Mouse (Mus musculus) CH12.LX (cell line): ENCODE measurements at regions not wholly inside any gene's neighbourhood (a gene's known extent, or its start where the extent isn't known, plus 50 kb on each side); places are given as distances from the start of the nearest gene placed in this dataset.

Experiments used
- DNase-seq: peaks from one replicate; pipeline ENCODE4 v3.0.0-alpha.2; 2013; ENCODE audit errors: extremely low read depth
- H3K27ac ChIP-seq: 2 replicates; pipeline ENCODE4 v1.5.1; 2012; ENCODE audit warnings: low read depth, mild to moderate bottlenecking, control low read depth, moderate library complexity; ENCODE audit not compliant: insufficient read depth
- H3K27me3 ChIP-seq: replicated peaks from 2 replicates; pipeline ENCODE3; 2012; ENCODE audit warnings: inconsistent platforms
- H3K36me3 ChIP-seq, 2 experiments: replicated peaks in 1 of 2; 2 replicates each; pipeline versions ENCODE3 to v1.6.1; 2012; ENCODE audit warnings: inconsistent platforms in 1 of 2, low read length in 1 of 2, mild to moderate bottlenecking in 1 of 2, mixed read lengths in 1 of 2, moderate library complexity in 1 of 2; ENCODE audit not compliant: control insufficient read depth in 1 of 2, insufficient read depth in 1 of 2
- H3K4me1 ChIP-seq, 2 experiments: 2 replicates each; pipeline ENCODE4 v1.6.1; 2012; ENCODE audit warnings: inconsistent platforms in 1 of 2, moderate library complexity in 1 of 2; ENCODE audit not compliant: insufficient read depth in 2 of 2, control insufficient read depth in 1 of 2
- H3K4me2 ChIP-seq: 2 replicates; pipeline ENCODE4 v1.6.1; 2012; ENCODE audit warnings: low read depth, mild to moderate bottlenecking, control low read depth; ENCODE audit not compliant: poor library complexity, insufficient read depth, severe bottlenecking
- H3K4me3 ChIP-seq, 3 experiments: fragments of 150-350 bp in 1 of 3; sonication (generic) in 1 of 3; replicated peaks in 1 of 3; 2 replicates each; pipeline versions ENCODE3 to v1.5.1; 2011 to 2012; ENCODE audit warnings: low read depth in 2 of 3, low read length in 2 of 3, mild to moderate bottlenecking in 2 of 3, moderate library complexity in 2 of 3, control low read depth in 1 of 3, improper control_type of control experiment in 1 of 3, inconsistent platforms in 1 of 3, mixed read lengths in 1 of 3; ENCODE audit not compliant: poor library complexity in 1 of 3
- H3K79me2 ChIP-seq: replicated peaks from 2 replicates; pipeline ENCODE4 v1.6.1; 2012; ENCODE audit warnings: mild to moderate bottlenecking, moderate library complexity; ENCODE audit not compliant: control insufficient read depth, poor library complexity, insufficient read depth, severe bottlenecking; ENCODE audit errors: extremely low read depth
- H3K9ac ChIP-seq: 2 replicates; pipeline ENCODE4 v1.6.1; 2012; ENCODE audit warnings: low read depth, mild to moderate bottlenecking, control low read depth, moderate library complexity; ENCODE audit not compliant: insufficient read depth
- H3K9me3 ChIP-seq: replicated peaks from 2 replicates; pipeline ENCODE3; 2012; ENCODE audit warnings: low read length, inconsistent platforms, mixed read lengths
- BHLHE40 ChIP-seq: IDR thresholded peaks from 2 replicates; pipeline ENCODE4 v1.6.1; 2011; ENCODE audit warnings: mild to moderate bottlenecking, low read depth, low read length, improper control_type of control experiment
- CHD2 ChIP-seq: IDR thresholded peaks from 2 replicates; pipeline ENCODE4 v1.6.1; 2011; ENCODE audit warnings: low read length, improper control_type of control experiment
- CTCF ChIP-seq, 2 experiments: IDR thresholded peaks in 1 of 2; conservative IDR thresholded peaks in 1 of 2; 2 replicates each; pipeline ENCODE4 v1.5.1; 2011 to 2012; ENCODE audit warnings: low read depth in 2 of 2, low read length in 2 of 2, improper control_type of control experiment in 1 of 2, inconsistent platforms in 1 of 2, mild to moderate bottlenecking in 1 of 2, moderate library complexity in 1 of 2
- EP300 ChIP-seq: IDR thresholded peaks from 2 replicates; pipeline ENCODE4 v1.6.1; 2011; ENCODE audit warnings: low read length, improper control_type of control experiment
- HCFC1 ChIP-seq: IDR thresholded peaks from 2 replicates; pipeline ENCODE4 v1.6.1; 2012; ENCODE audit warnings: low read depth, mild to moderate bottlenecking, inconsistent platforms, low read length, improper control_type of control experiment
- IRF4 ChIP-seq: IDR thresholded peaks from 2 replicates; pipeline ENCODE4 v1.6.1; 2014; ENCODE audit warnings: low read depth, mild to moderate bottlenecking, inconsistent platforms, low read length, improper control_type of control experiment
- JUND ChIP-seq: conservative IDR thresholded peaks from 2 replicates; pipeline ENCODE4 v1.6.1; 2011; ENCODE audit warnings: low read depth, low read length, improper control_type of control experiment
- MAFK ChIP-seq: IDR thresholded peaks from 2 replicates; pipeline ENCODE4 v1.6.1; 2011; ENCODE audit warnings: low read length, improper control_type of control experiment; ENCODE audit not compliant: insufficient replicate concordance
- MAX ChIP-seq: IDR thresholded peaks from 2 replicates; pipeline ENCODE4 v1.6.1; 2011; ENCODE audit warnings: low read length, improper control_type of control experiment
- MAZ ChIP-seq: IDR thresholded peaks from 2 replicates; pipeline ENCODE4 v1.6.1; 2012; ENCODE audit warnings: low read depth, mild to moderate bottlenecking, inconsistent platforms, low read length, improper control_type of control experiment, moderate library complexity
- NRF1 ChIP-seq: IDR thresholded peaks from 2 replicates; pipeline ENCODE4 v1.6.1; 2014; ENCODE audit warnings: low read depth, mild to moderate bottlenecking, inconsistent platforms, low read length, improper control_type of control experiment, moderate library complexity
- POLR2AphosphoS2 ChIP-seq: IDR thresholded peaks from 2 replicates; pipeline ENCODE4 v1.6.1; 2011; ENCODE audit warnings: low read depth, low read length, improper control_type of control experiment
- RAD21 ChIP-seq: IDR thresholded peaks from 2 replicates; pipeline ENCODE4 v1.6.1; 2011; ENCODE audit warnings: low read depth, mild to moderate bottlenecking, low read length, improper control_type of control experiment, moderate library complexity
- SIN3A ChIP-seq: IDR thresholded peaks from 2 replicates; pipeline ENCODE4 v1.6.1; 2012; ENCODE audit warnings: low read length, improper control_type of control experiment, inconsistent platforms
- SMC3 ChIP-seq: IDR thresholded peaks from 2 replicates; pipeline ENCODE4 v1.6.1; 2011; ENCODE audit warnings: low read depth, low read length, improper control_type of control experiment
- ZC3H11A ChIP-seq: IDR thresholded peaks from 2 replicates; pipeline ENCODE4 v1.6.1; 2012; ENCODE audit warnings: low read depth, mild to moderate bottlenecking, inconsistent platforms, low read length, improper control_type of control experiment
- ZKSCAN1 ChIP-seq: IDR thresholded peaks from 2 replicates; pipeline ENCODE4 v1.6.1; 2012; ENCODE audit warnings: low read depth, inconsistent platforms, low read length, improper control_type of control experiment, borderline replicate concordance
- ZMIZ1 ChIP-seq: IDR thresholded peaks from 2 replicates; pipeline ENCODE4 v1.6.1; 2012; ENCODE audit warnings: low read depth, mild to moderate bottlenecking, inconsistent platforms, low read length, improper control_type of control experiment
- ZNF384 ChIP-seq: IDR thresholded peaks from 2 replicates; pipeline ENCODE4 v1.6.1; 2012; ENCODE audit warnings: low read depth, low read length, improper control_type of control experiment, inconsistent platforms
- dilution Hi-C: fragments of 300-500 bp; cut with MboI; formaldehyde crosslinking; loops from 2 replicates; pipeline ENCODE4 v1.14.3; 2020; ENCODE audit warnings: low sequenced_read_pairs; ENCODE audit not compliant: extremely low pct_unique_long_range_greater_than_20kb, extremely low pct_ligation_motif_present
- in situ Hi-C: fragments of 300-500 bp; cut with MboI; formaldehyde crosslinking; loops from 3 replicates; pipeline ENCODE4 v1.14.3; 2019; ENCODE audit warnings: low sequenced_read_pairs, low pct_ligation_motif_present, low pct_unique_long_range_greater_than_20kb, mixed read lengths

- no peaks in the 10 kb centered on the region for H3K9me3 ChIP-seq
- H3K79me2 ChIP-seq = no peaks in the 10 kb centered on the region
- H3K4me2 ChIP-seq = no peak overlapping the region
- no peak overlapping the region for H3K9ac ChIP-seq
- no peak overlapping the region for H3K27ac ChIP-seq
- TF ChIP-seq ZC3H11A (no peak), ZKSCAN1 (no peak), HCFC1 (no peak), MAZ (no peak), MAFK (no peak), EP300 (no peak), RAD21 (no peak), SIN3A (no peak), JUND (no peak), BHLHE40 (no peak), MAX (no peak), SMC3 (no peak), NRF1 (no peak), ZMIZ1 (no peak), POLR2AphosphoS2 (no peak), IRF4 (no peak)
- no peaks in the 10 kb centered on the region for H3K36me3 ChIP-seq
- in situ Hi-C loops = no loop called here
- no peak for DNase-seq
- dilution Hi-C loops = no loop called here
- H3K4me3 ChIP-seq = no peak overlapping the region
- no peaks in the 10 kb centered on the region for H3K27me3 ChIP-seq
- H3K4me1 ChIP-seq = peaks cover 0 to 6% of the 10 kb centered on the region in 2 experiments; a peak in 1 of 4 replicates
These were observed 448.1 kb downstream of the Adgrl2 start for GRCm38 (mm10) chr3:148542217-148542616.

DNA sequence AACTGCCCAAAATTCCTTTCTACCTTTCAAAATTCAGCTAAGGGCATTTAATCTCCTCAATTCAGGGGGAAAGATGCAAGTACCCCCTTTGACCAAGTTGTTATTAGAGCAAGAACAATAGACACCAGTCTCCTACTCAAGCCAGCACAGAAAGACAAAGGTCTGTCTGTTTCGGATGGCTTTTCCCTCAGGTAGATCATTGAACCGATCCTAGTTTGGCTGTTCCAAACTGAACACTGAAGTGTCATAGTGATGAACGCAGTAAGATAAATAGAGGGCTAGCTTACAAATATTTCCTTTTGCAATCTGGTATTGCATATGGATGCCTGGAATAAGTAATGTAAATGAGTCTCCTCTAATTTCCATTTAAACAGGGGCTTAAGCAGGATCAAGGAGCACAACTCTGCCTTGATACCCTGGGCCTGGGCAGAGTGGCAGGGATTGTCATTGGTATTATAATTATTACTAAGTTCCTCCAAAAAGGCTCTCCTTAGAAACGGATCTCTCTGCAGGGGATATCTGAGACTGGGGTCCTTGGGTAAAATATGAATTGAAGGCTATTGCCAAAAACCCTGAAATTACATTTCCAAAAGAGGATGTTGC lies 452.6 kb downstream of the Adgrl2 start:
- Histone ChIP-seq H3K27ac (no peak overlapping the region), H3K4me2 (no peak overlapping the region), H3K27me3 (no peaks in the 10 kb centered on the region), H3K9me3 (no peaks in the 10 kb centered on the region), H3K4me3 (no peak overlapping the region), H3K9ac (no peak overlapping the region), H3K36me3 (no peaks in the 10 kb centered on the region), H3K79me2 (no peaks in the 10 kb centered on the region), H3K4me1 (no peaks in the 10 kb centered on the region)
- no peak for TF ChIP-seq ZNF384
- TF ChIP-seq HCFC1 = no peak
- TF ChIP-seq CHD2 = no peak
- no peak for TF ChIP-seq IRF4
- TF ChIP-seq CTCF (conservative IDR thresholded peaks at IDR 0.05 in 1 of 2, IDR thresholded peaks at IDR 0.05 in 1 of 2; ENCODE audit: low read depth in 2 of 2, low read length in 2 of 2) = no peak
- dilution Hi-C loops (no loop called here), in situ Hi-C loops (no loop called here)
- no peak for DNase-seq
